Mouse (Mus musculus) macrophage (primary cell): ENCODE measurements around the gene Htr1d. TPM values are rescaled to one million over a fixed set of nuclear protein-coding genes. Genes with fewer than 3 reads are reported as not detected.

Experiments
- H3K27ac ChIP-seq: fragments of 350-480 bp; formaldehyde crosslinking; 2 replicates; pipeline ENCODE4 v1.9.0; 2021
- H3K36me3 ChIP-seq: fragments of 350-480 bp; formaldehyde crosslinking; 2 replicates; pipeline ENCODE4 v1.9.0; 2021; ENCODE audit errors: inconsistent target
- H3K4me3 ChIP-seq: fragments of 350-480 bp; formaldehyde crosslinking; 2 replicates; pipeline ENCODE4 v1.9.0; 2021; ENCODE audit errors: inconsistent target
- H3K79me2 ChIP-seq: fragments of 350-480 bp; formaldehyde crosslinking; 2 replicates; pipeline ENCODE4 v1.9.0; 2021; ENCODE audit errors: inconsistent target
- WGBS: methylation state at CpG from one replicate; pipeline ENCODE4 v1.1.7; 2026; ENCODE audit warnings: inconsistent platforms; ENCODE audit not compliant: missing documents; 5-methylcytosine and 5-hydroxymethylcytosine counted together
- polyA plus RNA-seq: library from polyadenylated mRNA; stranded (reverse); fragments of 250-400 nt; gene quantifications from 3 replicates; pipeline ENCODE4 v1.2.4, GENCODE M21; 2018; ENCODE audit warnings: inconsistent platforms
- total RNA-seq, 78 experiments: library from RNA; depleted of rRNA; stranded (reverse); fragments of 250-400 nt; gene quantifications; 1 replicate in 9 of 78; 2 replicates in 24 of 78; 3 replicates in 43 of 78; 4 replicates in 2 of 78; pipeline ENCODE4 v1.2.4; 2018; ENCODE audit warnings: inconsistent platforms in 56 of 78

Gene Htr1d
- not detected for total RNA-seq (2018; cell fraction: chromatin; rRNA removed)
- not detected for total RNA-seq (2018; cell fraction: cytosol; rRNA removed)
- not detected for total RNA-seq (2018; cell fraction: nucleus; rRNA removed)
- polyA plus RNA-seq: not detected in 3 replicates

GRCm38 (mm10) chr4:136423224-136423623 is at the start of gene Htr1d:
Htr1d (plus strand) TSS chr4:136423524.
- H3K79me2 ChIP-seq: no peaks in the 10 kb centered on the region
- H3K27ac ChIP-seq: no peak within 1 kb of the TSS
- H3K36me3 ChIP-seq: no peaks in the 10 kb centered on the region
- H3K4me3 ChIP-seq: no peak within 1 kb of the TSS
- 82% methylated on average over 8 of the region's 9 CpGs for WGBS

GRCm38 (mm10) chr4:136377001-136377400 is 46.3 kb upstream of the Htr1d start:
- 67% methylated on average over 5 of the region's 5 CpGs for WGBS
- Histone ChIP-seq H3K4me3 (no peak overlapping the region), H3K79me2 (no peaks in the 10 kb centered on the region), H3K27ac (no peak overlapping the region), H3K36me3 (no peaks in the 10 kb centered on the region)

GRCm38 (mm10) chr4:136383052-136383451 is 40.3 kb upstream of the Htr1d start:
- Histone ChIP-seq H3K4me3 (no peak overlapping the region), H3K36me3 (no peaks in the 10 kb centered on the region), H3K79me2 (no peaks in the 10 kb centered on the region), H3K27ac (no peak overlapping the region)
- 89% methylated on average over 5 of the region's 5 CpGs for WGBS

GRCm38 (mm10) chr4:136383839-136384238 is 39.5 kb upstream of the Htr1d start:
- Histone ChIP-seq H3K27ac (no peak overlapping the region), H3K79me2 (no peaks in the 10 kb centered on the region), H3K4me3 (no peak overlapping the region), H3K36me3 (no peaks in the 10 kb centered on the region)
- 98% methylated on average over 6 of the region's 6 CpGs for WGBS

- H3K27ac ChIP-seq: no peak overlapping the region
- 65% methylated on average over 11 of the region's 11 CpGs for WGBS
These were observed 36.1 kb upstream of the Htr1d start for GRCm38 (mm10) chr4:136387261-136387660.

GRCm38 (mm10) chr4:136401806-136402205 is 21.5 kb upstream of the Htr1d start:
- WGBS: 83% methylated on average over 10 of the region's 10 CpGs
- Histone ChIP-seq H3K4me3 (no peak overlapping the region), H3K27ac (no peak overlapping the region), H3K36me3 (no peaks in the 10 kb centered on the region), H3K79me2 (no peaks in the 10 kb centered on the region)

More at GRCm38 (mm10) chr4:136387261-136387660, 36.1 kb upstream of the Htr1d start:
- H3K4me3 ChIP-seq: no peak overlapping the region
- no peaks in the 10 kb centered on the region for H3K79me2 ChIP-seq
- no peaks in the 10 kb centered on the region for H3K36me3 ChIP-seq

- WGBS: 94% methylated on average over 11 of the region's 11 CpGs
- no peak overlapping the region for H3K27ac ChIP-seq
- H3K4me3 ChIP-seq: no peak overlapping the region
- no peaks in the 10 kb centered on the region for H3K36me3 ChIP-seq
- no peaks in the 10 kb centered on the region for H3K79me2 ChIP-seq
These were observed 15.5 kb upstream of the Htr1d start for GRCm38 (mm10) chr4:136407831-136408230.

- H3K79me2 ChIP-seq: no peaks in the 10 kb centered on the region
- 91% methylated on average over 10 of the region's 10 CpGs for WGBS
- H3K4me3 ChIP-seq: no peak overlapping the region
- no peak overlapping the region for H3K27ac ChIP-seq
- H3K36me3 ChIP-seq: no peaks in the 10 kb centered on the region
These were observed 11.1 kb upstream of the Htr1d start for GRCm38 (mm10) chr4:136411995-136412765.

- Histone ChIP-seq H3K27ac (no peak overlapping the region), H3K79me2 (no peaks in the 10 kb centered on the region), H3K4me3 (no peak overlapping the region), H3K36me3 (no peaks in the 10 kb centered on the region)
- WGBS: 77% methylated on average over 6 of the region's 9 CpGs
These were observed 7.8 kb upstream of the Htr1d start for GRCm38 (mm10) chr4:136415477-136415876.

GRCm38 (mm10) chr4:136418962-136419361 is 4.4 kb upstream of the Htr1d start:
- Histone ChIP-seq H3K79me2 (no peaks in the 10 kb centered on the region), H3K4me3 (no peak overlapping the region), H3K27ac (no peak overlapping the region), H3K36me3 (no peaks in the 10 kb centered on the region)
- WGBS: 44% methylated on average over 11 of the region's 11 CpGs

- Histone ChIP-seq H3K4me3 (no peak overlapping the region), H3K36me3 (no peaks in the 10 kb centered on the region), H3K27ac (no peak overlapping the region), H3K79me2 (no peaks in the 10 kb centered on the region)
- 87% methylated on average over 6 of the region's 6 CpGs for WGBS
These were observed 3.9 kb upstream of the Htr1d start for GRCm38 (mm10) chr4:136419386-136419785.

- H3K27ac ChIP-seq: no peak overlapping the region
- 5% methylated on average over 69 of the region's 70 CpGs for WGBS
- H3K4me3 ChIP-seq: no peak overlapping the region
- H3K36me3 ChIP-seq: no peaks in the 10 kb centered on the region
- no peaks in the 10 kb centered on the region for H3K79me2 ChIP-seq
These were observed 1.0 kb downstream of the Htr1d start for GRCm38 (mm10) chr4:136424120-136424999.

- Histone ChIP-seq H3K4me3 (no peak overlapping the region), H3K36me3 (no peaks in the 10 kb centered on the region), H3K79me2 (no peaks in the 10 kb centered on the region), H3K27ac (no peak overlapping the region)
- 8% methylated on average over 15 of the region's 15 CpGs for WGBS
These were observed 1.6 kb downstream of the Htr1d start for GRCm38 (mm10) chr4:136425000-136425288.

- Histone ChIP-seq H3K27ac (no peak overlapping the region), H3K79me2 (no peaks in the 10 kb centered on the region), H3K36me3 (no peaks in the 10 kb centered on the region), H3K4me3 (no peak overlapping the region)
- 38% methylated on average over 10 of the region's 11 CpGs for WGBS
These were observed 7.5 kb downstream of the Htr1d start for GRCm38 (mm10) chr4:136430609-136431375.
